Mouse (Mus musculus) liver, postnatal 0 days (tissue): ENCODE measurements around the gene Rfxank. TPM values are rescaled to one million over a fixed set of nuclear protein-coding genes. Genes with fewer than 3 reads are reported as not detected.

Source experiments
- ATAC-seq: fragments of 200-750 bp; cut with Nextera tagmentation; 2 replicates; pipeline ENCODE4 v1.8.0; 2017; ENCODE audit warnings: mild to moderate bottlenecking, moderate library complexity
- DNase-seq: peaks from one replicate; pipeline ENCODE4 v3.0.0-alpha.2; 2016
- H3K27ac ChIP-seq: fragments of 300-500 bp; sonication (generic); 2 replicates; pipeline ENCODE4 v1.5.1; 2014; ENCODE audit warnings: antibody characterized with exemption, moderate library complexity, mild to moderate bottlenecking, low read depth
- H3K27me3 ChIP-seq: fragments of 300-500 bp; sonication (generic); 2 replicates; pipeline ENCODE4 v1.6.1; 2014; ENCODE audit warnings: low read length, control low read depth, mixed read lengths; ENCODE audit not compliant: insufficient read depth
- H3K36me3 ChIP-seq: fragments of 300-500 bp; sonication (generic); replicated peaks from 2 replicates; pipeline ENCODE4 v1.6.1; 2014; ENCODE audit warnings: mild to moderate bottlenecking, control low read depth, low read length, moderate library complexity, mixed read lengths; ENCODE audit not compliant: insufficient read depth
- H3K4me1 ChIP-seq: fragments of 300-500 bp; sonication (generic); 2 replicates; pipeline ENCODE4 v1.6.1; 2014; ENCODE audit warnings: antibody characterized with exemption, mild to moderate bottlenecking, control low read depth; ENCODE audit not compliant: insufficient read depth
- H3K4me2 ChIP-seq: fragments of 300-500 bp; sonication (generic); 2 replicates; pipeline ENCODE4 v1.6.1; 2014; ENCODE audit warnings: low read depth, mild to moderate bottlenecking, low read length, moderate library complexity, mixed read lengths
- H3K4me3 ChIP-seq: fragments of 300-500 bp; sonication (generic); 2 replicates; pipeline ENCODE4 v1.5.1; 2014; ENCODE audit warnings: low read depth, low read length
- H3K9ac ChIP-seq: fragments of 300-500 bp; sonication (generic); replicated peaks from 2 replicates; pipeline ENCODE4 v1.6.1; 2014; ENCODE audit warnings: mild to moderate bottlenecking, moderate library complexity
- H3K9me3 ChIP-seq: fragments of 300-500 bp; sonication (generic); 2 replicates; pipeline ENCODE4 v1.6.1; 2016; ENCODE audit warnings: mild to moderate bottlenecking, control low read depth, low read length, mixed read lengths
- CTCF ChIP-seq: sonication (generic); IDR thresholded peaks from 2 replicates; pipeline ENCODE4 v1.5.1; 2016; ENCODE audit warnings: antibody characterized with exemption, low read depth
- EP300 ChIP-seq: IDR thresholded peaks from 2 replicates; pipeline ENCODE4 v1.6.1; 2016; ENCODE audit warnings: antibody characterized with exemption, low read depth, mild to moderate bottlenecking
- WGBS: fragments of 180-500 bp; shearing (Covaris S2); extraction: QIAGEN DNeasy Blood & Tissue Kit; methylation state at CpG from one replicate; pipeline ENCODE4 v1.1.7; 2014; ENCODE audit not compliant: insufficient replicate concordance; 5-methylcytosine and 5-hydroxymethylcytosine counted together
- polyA plus RNA-seq: library from polyadenylated mRNA; unstranded; fragments of >200 nt; fragmentation: Nextera tagmentation; extraction: Ambion mirVana; gene quantifications from 2 replicates; pipeline ENCODE4 v1.2.1, GENCODE M21; 2015

Gene Rfxank
- polyA plus RNA-seq, 1 experiment from 2014 or later = 3.6 TPM

DNA sequence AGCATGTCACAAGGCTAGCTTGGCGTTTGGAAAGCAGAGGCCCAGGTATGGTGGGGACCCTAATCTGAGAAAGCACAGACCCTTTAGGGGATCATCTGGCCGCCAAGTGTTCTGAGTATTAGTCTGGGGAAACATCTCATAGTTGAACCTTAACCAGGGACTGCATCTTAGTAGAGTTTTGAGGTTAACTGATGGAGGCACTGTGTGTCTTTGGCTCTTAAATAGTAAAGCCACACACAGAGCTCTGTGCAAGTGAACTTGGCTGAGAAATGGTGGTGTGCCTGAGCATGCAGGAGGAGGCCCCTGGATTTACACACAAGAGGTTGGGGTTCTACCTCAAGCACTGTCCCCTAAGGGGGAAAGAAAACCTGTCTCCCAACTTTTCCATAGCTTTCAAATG lies 39.3 kb upstream of the Rfxank start:
- Histone ChIP-seq H3K27me3 (no peaks in the 10 kb centered on the region), H3K4me3 (no peak overlapping the region), H3K4me1 (peaks cover 18% of the 10 kb centered on the region), H3K27ac (no peak overlapping the region), H3K4me2 (no peak overlapping the region), H3K9me3 (no peaks in the 10 kb centered on the region), H3K9ac (no peak overlapping the region), H3K36me3 (peaks cover 7% of the 10 kb centered on the region)
- no peak for ATAC-seq
- no peak for TF ChIP-seq CTCF
- TF ChIP-seq EP300 = no peak
- WGBS = 76% methylated on average over 2 of the region's 2 CpGs
- no peak for DNase-seq

DNA sequence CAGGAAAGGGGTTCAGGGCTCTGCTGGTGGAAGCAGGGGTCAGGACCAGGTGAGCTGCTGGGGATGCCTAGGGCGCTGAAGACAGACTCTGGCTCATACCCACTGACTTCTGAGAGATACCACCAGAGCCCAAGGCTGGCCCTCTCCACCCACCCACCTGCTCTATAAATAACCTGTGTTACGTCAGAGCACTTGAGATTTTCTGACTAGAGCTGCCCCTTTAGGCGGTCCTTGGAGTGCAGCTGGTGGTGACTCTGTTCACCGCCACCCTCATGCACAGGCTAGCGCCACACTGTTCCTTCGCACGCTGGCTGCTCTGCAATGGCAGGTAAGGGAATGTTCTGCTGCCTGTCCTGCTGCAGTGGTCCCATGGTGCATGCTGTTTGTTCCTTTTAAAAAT lies 35.1 kb upstream of the Rfxank start:
- Histone ChIP-seq H3K9ac (no peak overlapping the region), H3K4me1 (peaks cover 33% of the 10 kb centered on the region), H3K9me3 (no peaks in the 10 kb centered on the region), H3K27ac (no peak overlapping the region), H3K36me3 (no peaks in the 10 kb centered on the region; the same call in none of the 2 replicates), H3K4me3 (no peak overlapping the region), H3K4me2 (no peak overlapping the region), H3K27me3 (no peaks in the 10 kb centered on the region)
- DNase-seq (no peak), ATAC-seq (no peak)
- TF ChIP-seq EP300 (no peak), CTCF (no peak)
- WGBS = 76% methylated on average over 7 of the region's 7 CpGs

DNA sequence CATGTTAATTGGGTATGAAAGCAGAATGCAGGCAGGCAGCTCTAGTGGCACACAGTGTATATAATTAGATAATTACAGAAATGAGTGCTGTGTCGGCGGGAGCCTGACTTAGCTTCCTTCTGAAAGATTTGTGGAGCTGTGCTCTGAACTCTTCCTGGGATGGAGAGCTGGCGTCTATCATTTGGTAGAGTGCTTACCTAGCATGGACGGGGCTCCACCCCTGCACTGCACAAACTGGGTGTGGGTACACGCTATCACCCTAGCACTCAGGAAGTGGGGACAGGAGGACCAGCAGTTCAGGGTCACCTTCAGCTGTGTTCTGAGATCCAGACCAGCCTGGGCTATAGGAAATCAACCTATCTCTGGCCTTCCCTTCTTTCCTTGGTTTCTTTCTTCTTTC lies 34.4 kb upstream of the Rfxank start:
- ATAC-seq (no peak), DNase-seq (no peak)
- H3K4me3 ChIP-seq = no peak overlapping the region
- no peak for TF ChIP-seq CTCF
- TF ChIP-seq EP300 = no peak
- H3K9ac ChIP-seq = peak overlapping the region; percentile 79
- H3K36me3 ChIP-seq = no peaks in the 10 kb centered on the region; the same call in 1 of the 2 replicates
- no peaks in the 10 kb centered on the region for H3K9me3 ChIP-seq
- 46% methylated on average over 5 of the region's 5 CpGs for WGBS
- H3K4me1 ChIP-seq = peaks cover 33% of the 10 kb centered on the region
- peak overlapping the region; percentile 80 for H3K4me2 ChIP-seq
- H3K27me3 ChIP-seq = no peaks in the 10 kb centered on the region
- H3K27ac ChIP-seq = no peak overlapping the region

DNA sequence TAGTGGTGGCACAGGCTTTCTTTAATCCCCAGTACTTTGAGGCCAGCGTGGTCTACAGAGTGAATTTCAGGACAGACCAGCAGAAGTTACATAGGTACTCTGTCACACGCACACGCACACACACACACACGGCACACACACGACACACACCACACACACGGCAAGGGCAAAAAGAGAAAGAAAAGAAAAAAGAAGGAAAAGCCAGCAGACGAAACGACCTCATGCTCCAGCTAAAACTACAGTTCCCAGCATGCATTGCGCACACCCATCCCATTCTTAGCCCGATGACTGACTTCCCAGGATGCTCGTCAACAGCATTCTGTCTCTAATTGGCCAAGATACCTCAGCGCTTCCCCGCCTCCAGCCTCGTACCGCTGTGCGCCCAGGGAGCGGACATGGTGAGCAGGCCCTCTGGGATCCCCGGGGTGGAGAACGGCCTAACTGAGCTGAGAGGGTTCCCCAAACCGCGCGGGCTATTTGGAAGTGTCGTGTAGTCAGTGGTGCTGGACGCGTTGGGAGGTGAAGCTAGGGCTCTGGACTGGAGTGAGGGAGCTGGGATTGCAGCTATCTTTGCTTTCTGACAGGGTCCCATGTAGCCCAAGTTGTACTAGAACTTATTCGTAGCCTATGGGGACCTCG lies 33.2 kb upstream of the Rfxank start, which contains the start of gene Tmem161a:
TSS of gene Tmem161a (plus strand) at position 314 of the 639 bp plus-strand sequence.
- peak; percentile 91 for DNase-seq
- H3K36me3 ChIP-seq = no peaks in the 10 kb centered on the region
- no peaks in the 10 kb centered on the region for H3K27me3 ChIP-seq
- H3K27ac ChIP-seq = peak within 1 kb of the TSS; percentile 84
- peaks cover 33% of the 10 kb centered on the region for H3K4me1 ChIP-seq
- 2% methylated on average over 27 of the region's 27 CpGs for WGBS
- peak within 1 kb of the TSS; percentile 79 for H3K9ac ChIP-seq
- ATAC-seq = peak; percentile 93
- H3K4me3 ChIP-seq = peak within 1 kb of the TSS; percentile 76
- peak within 1 kb of the TSS; percentile 80 for H3K4me2 ChIP-seq
- H3K9me3 ChIP-seq = no peaks in the 10 kb centered on the region
- TF ChIP-seq EP300 (no peak), CTCF (no peak)

DNA sequence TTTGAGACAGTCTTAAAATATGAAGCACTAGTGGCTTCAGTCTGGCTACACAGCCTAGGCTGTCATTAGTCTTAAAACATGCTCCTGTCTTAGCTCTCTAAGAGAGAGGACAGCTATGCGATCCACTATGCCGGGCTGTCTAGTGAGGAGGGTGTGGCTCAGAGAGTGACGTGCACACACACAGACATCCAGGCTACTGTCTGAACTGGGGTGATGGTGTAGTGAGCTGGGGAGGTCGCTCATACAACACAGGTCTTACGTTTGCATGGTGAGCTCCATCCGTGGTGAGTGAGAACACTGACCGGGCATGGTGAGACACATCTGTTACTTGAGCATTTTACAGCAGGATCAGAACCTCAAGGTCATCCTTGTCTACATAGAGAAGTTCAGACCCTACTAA lies 32.3 kb upstream of the Rfxank start:
- Histone ChIP-seq H3K4me2 (0 out of 2 replicates have a peak overlapping the region, but pooled peaks have one; percentile 80), H3K4me1 (peaks cover 36% of the 10 kb centered on the region)

DNA sequence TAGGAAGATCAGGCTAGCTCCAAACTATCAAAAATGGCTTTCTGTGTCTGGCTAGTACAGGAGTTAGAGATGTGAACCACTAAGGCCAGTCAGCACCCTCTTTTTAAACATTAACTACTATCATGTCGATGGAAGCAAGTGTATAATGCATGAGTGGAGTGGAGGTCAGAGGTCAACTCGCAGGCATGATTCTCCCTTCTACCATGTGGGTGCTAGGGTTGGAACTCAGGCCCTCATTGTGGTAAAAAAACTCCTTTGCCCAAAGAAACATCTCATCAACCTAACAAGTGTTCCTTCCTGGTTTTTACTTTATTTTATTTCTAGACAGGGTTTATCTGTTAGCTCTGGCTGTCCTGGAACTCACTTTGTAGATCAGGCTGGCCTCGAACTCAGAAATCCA lies 31.8 kb upstream of the Rfxank start:
- H3K27ac ChIP-seq = peak overlapping the region; percentile 55
- no peak overlapping the region for H3K4me3 ChIP-seq
- ATAC-seq (no peak), DNase-seq (no peak)
- TF ChIP-seq EP300 (no peak), CTCF (no peak)
- H3K9me3 ChIP-seq = no peaks in the 10 kb centered on the region
- peaks cover 36% of the 10 kb centered on the region for H3K4me1 ChIP-seq
- no peak overlapping the region for H3K4me2 ChIP-seq
- WGBS = 62% methylated on average over 3 of the region's 3 CpGs
- 0 out of 2 replicates have a peak, but pooled peaks cover 4% of the 10 kb centered on the region for H3K27me3 ChIP-seq
- no peaks in the 10 kb centered on the region for H3K36me3 ChIP-seq
- H3K9ac ChIP-seq = no peak overlapping the region; the same call in 1 of the 2 replicates

More for the DNA sequence above, 32.3 kb upstream of the Rfxank start:
- Histone ChIP-seq H3K36me3 (no peaks in the 10 kb centered on the region), H3K27me3 (no peaks in the 10 kb centered on the region), H3K4me3 (no peak overlapping the region), H3K9me3 (no peaks in the 10 kb centered on the region), H3K27ac (peak overlapping the region; percentile 55), H3K9ac (no peak overlapping the region)
- 54% methylated on average over 7 of the region's 7 CpGs for WGBS
- DNase-seq = no peak
- ATAC-seq = no peak
- TF ChIP-seq CTCF (no peak), EP300 (no peak)
